ENCODE assay signal across 8 mouse cellular contexts in genomic region chr17:78912861-78913281, GRCm38 (mm10). TPM values are rescaled to one million over a fixed set of nuclear protein-coding genes. Genes with fewer than 3 reads are reported as not detected.
A peak's percentile ranks its signal among the peaks of the same experiment; 100 is the strongest.
DNase-seq lines count a peak whose midpoint lies in the region; ATAC-seq lines count a peak whose summit lies in the region.

No protein-coding gene starts in this region.

- no peaks in the 10 kb centered on the region for H3K36me3 ChIP-seq in kidney, embryonic 14.5 days (ENCODE audit: control insufficient read depth, insufficient read depth, low read length)
- H3K36me3 ChIP-seq in embryonic facial prominence, embryonic 10.5 days (replicated peaks): 0 out of 2 replicates have a peak, but pooled peaks cover 3% of the 10 kb centered on the region
- H3K36me3 ChIP-seq in intestine, embryonic 15.5 days: no peaks in the 10 kb centered on the region

- ATAC-seq in kidney, embryonic 14.5 days (ENCODE audit: low FRiP score, low TSS enrichment): peak; percentile 25; the same call in 1 of the 2 replicates
- no peak for ATAC-seq in intestine, embryonic 15.5 days
- ATAC-seq in megakaryocyte progenitor cell, adult 5-6 weeks (replicated peaks; ENCODE audit: poor library complexity): peak; percentile 51

- 48% methylated on average over 6 of the region's 6 CpGs for WGBS in kidney, embryonic 14.5 days
- WGBS in embryonic facial prominence, embryonic 10.5 days: 38% methylated on average over 6 of the region's 6 CpGs
- WGBS in intestine, embryonic 15.5 days: 29% methylated on average over 6 of the region's 6 CpGs

- peak overlapping the region; percentile 39 for H3K4me2 ChIP-seq in kidney, embryonic 14.5 days (replicated peaks; ENCODE audit: low read depth, low read length)
- H3K4me2 ChIP-seq in intestine, embryonic 15.5 days (replicated peaks): peak overlapping the region; percentile 47

- H3K27me3 ChIP-seq in kidney, embryonic 14.5 days (ENCODE audit: control insufficient read depth, insufficient read depth, low read length): no peaks in the 10 kb centered on the region
- H3K27me3 ChIP-seq in embryonic facial prominence, embryonic 10.5 days (replicated peaks; ENCODE audit: low read depth, poor library complexity, severe bottlenecking): no peaks in the 10 kb centered on the region
- H3K27me3 ChIP-seq in intestine, embryonic 15.5 days (replicated peaks): no peaks in the 10 kb centered on the region

- H3K4me3 ChIP-seq in kidney, embryonic 14.5 days (ENCODE audit: low read length): peak overlapping the region; percentile 26
- peak overlapping the region; percentile 50 for H3K4me3 ChIP-seq in embryonic facial prominence, embryonic 10.5 days
- H3K4me3 ChIP-seq in intestine, embryonic 15.5 days (replicated peaks): peak overlapping the region; percentile 26

- H3K9me3 ChIP-seq in kidney, embryonic 14.5 days (ENCODE audit: control insufficient read depth, low read length): no peaks in the 10 kb centered on the region
- H3K9me3 ChIP-seq in embryonic facial prominence, embryonic 10.5 days: no peaks in the 10 kb centered on the region
- H3K9me3 ChIP-seq in intestine, embryonic 15.5 days: no peaks in the 10 kb centered on the region

- no peak overlapping the region for H3K27ac ChIP-seq in kidney, embryonic 14.5 days (ENCODE audit: low read depth, low read length)
- peak overlapping the region; percentile 25; the same call in 1 of the 2 replicates for H3K27ac ChIP-seq in embryonic facial prominence, embryonic 10.5 days (replicated peaks)
- H3K27ac ChIP-seq in intestine, embryonic 15.5 days: no peak overlapping the region

- no peak for DNase-seq in kidney, adult 11 months
- DNase-seq in R1 (ENCODE audit: low read depth, low spot score): peak; percentile 91
- DNase-seq in embryonic facial prominence, embryonic 10.5 days (ENCODE audit: low spot score): peak; percentile 42
- no peak for DNase-seq in frontal cortex, postnatal 36 days (ENCODE audit: low spot score in 2 of 2)
- no peak for DNase-seq in ovary, adult 18-20 months (ENCODE audit: low spot score)

- no peak overlapping the region; the same call in 1 of the 2 replicates for H3K9ac ChIP-seq in kidney, embryonic 14.5 days (ENCODE audit: low read depth, low read length)
- no peak overlapping the region for H3K9ac ChIP-seq in intestine, embryonic 15.5 days

- peaks cover 6% of the 10 kb centered on the region; the same call in 1 of the 2 replicates for H3K4me1 ChIP-seq in kidney, embryonic 14.5 days (ENCODE audit: control insufficient read depth, insufficient read depth, low read length)
- H3K4me1 ChIP-seq in embryonic facial prominence, embryonic 10.5 days: peaks cover 20% of the 10 kb centered on the region
- H3K4me1 ChIP-seq in intestine, embryonic 15.5 days (replicated peaks): peaks cover 9% of the 10 kb centered on the region

RNA-seq across cellular contexts. Expression of gene Cebpzos, which starts 3.4 kb away (rescaled TPM):
- 108 and 133 TPM in 2 replicates for polyA plus RNA-seq in kidney, embryonic 14.5 days (2014; fragmentation: Nextera tagmentation; extraction: Ambion mirVana)
- 99.2 and 102 TPM in 2 replicates for polyA plus RNA-seq in embryonic facial prominence, embryonic 10.5 days (2016; fragmentation: Nextera tagmentation; extraction: Ambion mirVana)
- polyA plus RNA-seq in intestine, embryonic 15.5 days (2015; fragmentation: Nextera tagmentation; extraction: Ambion mirVana): 111 and 117 TPM in 2 replicates
- 28.9 and 32.9 TPM in 2 replicates for total RNA-seq in megakaryocyte progenitor cell, adult 5-6 weeks (2015)
- total RNA-seq in megakaryocyte progenitor cell, adult 5-6 weeks (2017): 67.2 and 76.5 TPM in 2 replicates

RNA-seq across cellular contexts. Expression of gene Sult6b1, which starts 6.1 kb away (rescaled TPM):
- polyA plus RNA-seq in kidney, embryonic 14.5 days (2014; fragmentation: Nextera tagmentation; extraction: Ambion mirVana): 0.19 and 0.20 TPM in 2 replicates
- polyA plus RNA-seq in embryonic facial prominence, embryonic 10.5 days (2016; fragmentation: Nextera tagmentation; extraction: Ambion mirVana): 0.19 TPM in 1 of 2 replicates, not detected in the other
- 0.08 and 0.11 TPM in 2 replicates for polyA plus RNA-seq in intestine, embryonic 15.5 days (2015; fragmentation: Nextera tagmentation; extraction: Ambion mirVana)
- total RNA-seq in megakaryocyte progenitor cell, adult 5-6 weeks (2015): not detected in 2 replicates
- total RNA-seq in megakaryocyte progenitor cell, adult 5-6 weeks (2017): not detected in 2 replicates

RNA-seq across cellular contexts. Expression of gene Cebpz, which starts 24.0 kb away (rescaled TPM):
- 58.7 and 64.8 TPM in 2 replicates for polyA plus RNA-seq in kidney, embryonic 14.5 days (2014; fragmentation: Nextera tagmentation; extraction: Ambion mirVana)
- polyA plus RNA-seq in embryonic facial prominence, embryonic 10.5 days (2016; fragmentation: Nextera tagmentation; extraction: Ambion mirVana): 57.8 and 66.2 TPM in 2 replicates
- 54.2 and 65.3 TPM in 2 replicates for polyA plus RNA-seq in intestine, embryonic 15.5 days (2015; fragmentation: Nextera tagmentation; extraction: Ambion mirVana)
- total RNA-seq in megakaryocyte progenitor cell, adult 5-6 weeks (2015): 68.7 and 78.1 TPM in 2 replicates
- 101 and 183 TPM in 2 replicates for total RNA-seq in megakaryocyte progenitor cell, adult 5-6 weeks (2017)

RNA-seq across cellular contexts. Expression of gene Ndufaf7, which starts 24.1 kb away (rescaled TPM):
- 45.4 and 63.2 TPM in 2 replicates for polyA plus RNA-seq in kidney, embryonic 14.5 days (2014; fragmentation: Nextera tagmentation; extraction: Ambion mirVana)
- polyA plus RNA-seq in embryonic facial prominence, embryonic 10.5 days (2016; fragmentation: Nextera tagmentation; extraction: Ambion mirVana): 47.1 and 48.7 TPM in 2 replicates
- polyA plus RNA-seq in intestine, embryonic 15.5 days (2015; fragmentation: Nextera tagmentation; extraction: Ambion mirVana): 55.2 and 55.9 TPM in 2 replicates
- 43.5 and 57.6 TPM in 2 replicates for total RNA-seq in megakaryocyte progenitor cell, adult 5-6 weeks (2015)
- total RNA-seq in megakaryocyte progenitor cell, adult 5-6 weeks (2017): 36.2 and 42.6 TPM in 2 replicates

RNA-seq across cellular contexts. Expression of gene Eif2ak2, which starts 30.5 kb away (rescaled TPM):
- polyA plus RNA-seq in kidney, embryonic 14.5 days (2014; fragmentation: Nextera tagmentation; extraction: Ambion mirVana): 12.0 and 14.6 TPM in 2 replicates
- 6.0 and 7.6 TPM in 2 replicates for polyA plus RNA-seq in embryonic facial prominence, embryonic 10.5 days (2016; fragmentation: Nextera tagmentation; extraction: Ambion mirVana)
- polyA plus RNA-seq in intestine, embryonic 15.5 days (2015; fragmentation: Nextera tagmentation; extraction: Ambion mirVana): 16.1 and 17.7 TPM in 2 replicates
- total RNA-seq in megakaryocyte progenitor cell, adult 5-6 weeks (2015): 18.8 and 20.7 TPM in 2 replicates
- total RNA-seq in megakaryocyte progenitor cell, adult 5-6 weeks (2017): 33.0 and 45.3 TPM in 2 replicates

Comparison
In these comparisons a context has a peak if more than half of its experiments do, and no peak if none do; other contexts are left out.
1. DNase-seq: peak in R1 (single experiment) and embryonic facial prominence, embryonic 10.5 days (single experiment); none in kidney, adult 11 months (single experiment), frontal cortex, postnatal 36 days (0 of 2) and ovary, adult 18-20 months (single experiment).
2. Peak in every context shown above with its lines, with median percentiles within 50 percentile points of each other: H3K4me3 ChIP-seq.